Comparison of ENCODE assay signal across 30 mouse cellular contexts in genomic region chr14:19809934-19810333, GRCm38 (mm10). TPM values are rescaled to one million over a fixed set of nuclear protein-coding genes. Genes with fewer than 3 reads are reported as not detected.
DNase-seq lines count a peak whose midpoint lies in the region; ATAC-seq and TF ChIP-seq lines count a peak whose summit lies in the region.
"Had no signal": no experiment of that assay in that cellular context is flagged by ENCODE, and none has a peak within 500 bp of the region (broad histone marks: within the 10 kb centered on the region; RNA-seq: fewer than 3 reads in every experiment).

No protein-coding gene starts in this region.

- no peak overlapping the region for H3K4me2 ChIP-seq in hindbrain, embryonic 16.5 days (ENCODE audit: low read length)
- no peak overlapping the region for H3K4me2 ChIP-seq in hindbrain, embryonic 11.5 days (replicated peaks; ENCODE audit: low read depth, low read length)
- no peak overlapping the region for H3K4me2 ChIP-seq in midbrain, embryonic 16.5 days (ENCODE audit: low read length)
- H3K4me2 ChIP-seq in midbrain, embryonic 15.5 days = no peak overlapping the region
- no peak overlapping the region for H3K4me2 ChIP-seq in myocyte (ENCODE audit: low read depth)
- H3K4me2 ChIP-seq: embryonic facial prominence, embryonic 13.5 days; forebrain, embryonic 15.5 days; liver, embryonic 15.5 days; neural tube, embryonic 13.5 days had no signal

- peaks cover 23% of the 10 kb centered on the region for H3K36me3 ChIP-seq in hindbrain, embryonic 16.5 days (ENCODE audit: control insufficient read depth, insufficient read depth, low read length)
- no peaks in the 10 kb centered on the region for H3K36me3 ChIP-seq in hindbrain, embryonic 11.5 days (ENCODE audit: control insufficient read depth, insufficient read depth, low read length)
- H3K36me3 ChIP-seq in midbrain, embryonic 16.5 days (ENCODE audit: control insufficient read depth, insufficient read depth, low read length) = peaks cover 16% of the 10 kb centered on the region
- H3K36me3 ChIP-seq in midbrain, embryonic 15.5 days (replicated peaks) = peaks cover 25% of the 10 kb centered on the region
- H3K36me3 ChIP-seq in myocyte (ENCODE audit: control insufficient read depth, insufficient read depth) = peaks cover 37% of the 10 kb centered on the region
- peaks cover 27% of the 10 kb centered on the region for H3K36me3 ChIP-seq in thymus, adult 2 months (ENCODE audit: control insufficient read depth, insufficient read depth, low read length)

- 60% methylated on average over 10 of the region's 10 CpGs for WGBS in hindbrain, embryonic 16.5 days
- 92% methylated on average over 10 of the region's 10 CpGs for WGBS in hindbrain, embryonic 11.5 days
- WGBS in midbrain, embryonic 16.5 days = 70% methylated on average over 10 of the region's 10 CpGs
- 75% methylated on average over 10 of the region's 10 CpGs for WGBS in midbrain, embryonic 15.5 days
- WGBS in thymus, adult 2 months = 90% methylated on average over 10 of the region's 10 CpGs

- no peak for TF ChIP-seq POLR2A in myocyte (IDR thresholded peaks at IDR 0.05; ENCODE audit: insufficient read length, low read depth)
- TF ChIP-seq POLR2A in thymus, adult 2 months (IDR thresholded peaks at IDR 0.05; ENCODE audit: control insufficient read depth, extremely low read depth, insufficient read depth, low read length, poor library complexity) = no peak

- H3K79me2 ChIP-seq in myocyte (ENCODE audit: control insufficient read depth, insufficient read depth) = no peaks in the 10 kb centered on the region

- TF ChIP-seq CTCF in thymus, adult 2 months (IDR thresholded peaks at IDR 0.05; ENCODE audit: borderline replicate concordance, control insufficient read depth, extremely low read depth, insufficient read depth, low read length, poor library complexity) = no peak

- no peaks in the 10 kb centered on the region for H3K4me1 ChIP-seq in hindbrain, embryonic 16.5 days (ENCODE audit: control insufficient read depth, insufficient read depth, low read depth, low read length)
- no peaks in the 10 kb centered on the region for H3K4me1 ChIP-seq in hindbrain, embryonic 11.5 days (replicated peaks; ENCODE audit: control insufficient read depth, insufficient read depth, low read length)
- H3K4me1 ChIP-seq in midbrain, embryonic 16.5 days (ENCODE audit: control insufficient read depth, insufficient read depth, low read length) = no peaks in the 10 kb centered on the region
- H3K4me1 ChIP-seq in midbrain, embryonic 15.5 days = no peaks in the 10 kb centered on the region
- no peaks in the 10 kb centered on the region for H3K4me1 ChIP-seq in thymus, adult 2 months (replicated peaks; ENCODE audit: control insufficient read depth, insufficient read depth, low read length)
- H3K4me1 ChIP-seq: forebrain, embryonic 15.5 days; limb, embryonic 10.5 days; liver, embryonic 15.5 days; neural tube, embryonic 13.5 days had no signal

- no peak overlapping the region for H3K27ac ChIP-seq in hindbrain, embryonic 16.5 days (ENCODE audit: low read depth, low read length)
- H3K27ac ChIP-seq in hindbrain, embryonic 11.5 days (ENCODE audit: low read depth, low read length) = no peak overlapping the region
- H3K27ac ChIP-seq in midbrain, embryonic 16.5 days (ENCODE audit: low read length) = no peak overlapping the region
- no peak overlapping the region for H3K27ac ChIP-seq in midbrain, embryonic 15.5 days
- H3K27ac ChIP-seq in thymus, adult 2 months (ENCODE audit: control insufficient read depth, insufficient read depth, low read length) = no peak overlapping the region
- H3K27ac ChIP-seq: embryonic facial prominence, embryonic 13.5 days; forebrain, embryonic 15.5 days; kidney, postnatal 0 days; limb, embryonic 10.5 days; liver, embryonic 15.5 days; macrophage; neural tube, embryonic 13.5 days had no signal

- no peak overlapping the region for H3K9ac ChIP-seq in hindbrain, embryonic 16.5 days (ENCODE audit: low read depth, low read length)
- H3K9ac ChIP-seq in hindbrain, embryonic 11.5 days (ENCODE audit: low read depth, low read length) = no peak overlapping the region
- no peak overlapping the region for H3K9ac ChIP-seq in midbrain, embryonic 16.5 days (ENCODE audit: low read depth, low read length)
- no peak overlapping the region for H3K9ac ChIP-seq in midbrain, embryonic 15.5 days
- H3K9ac ChIP-seq: embryonic facial prominence, embryonic 13.5 days; forebrain, embryonic 15.5 days; liver, embryonic 15.5 days; neural tube, embryonic 13.5 days had no signal

- H3K9me3 ChIP-seq in hindbrain, embryonic 16.5 days (ENCODE audit: control insufficient read depth, low read length) = no peaks in the 10 kb centered on the region
- no peaks in the 10 kb centered on the region for H3K9me3 ChIP-seq in hindbrain, embryonic 11.5 days (ENCODE audit: control insufficient read depth, low read length)
- H3K9me3 ChIP-seq in midbrain, embryonic 16.5 days (replicated peaks; ENCODE audit: control insufficient read depth, low read length, poor library complexity, severe bottlenecking) = no peaks in the 10 kb centered on the region
- no peaks in the 10 kb centered on the region for H3K9me3 ChIP-seq in midbrain, embryonic 15.5 days
- H3K9me3 ChIP-seq: embryonic facial prominence, embryonic 13.5 days; forebrain, embryonic 15.5 days; G1E; limb, embryonic 10.5 days; liver, embryonic 15.5 days; neural tube, embryonic 13.5 days had no signal

- H3K27me3 ChIP-seq in hindbrain, embryonic 16.5 days (replicated peaks; ENCODE audit: control insufficient read depth, insufficient read depth, low read length) = no peaks in the 10 kb centered on the region
- no peaks in the 10 kb centered on the region for H3K27me3 ChIP-seq in hindbrain, embryonic 11.5 days (ENCODE audit: control insufficient read depth, insufficient read depth, low read length)
- no peaks in the 10 kb centered on the region for H3K27me3 ChIP-seq in midbrain, embryonic 16.5 days (ENCODE audit: control insufficient read depth, insufficient read depth, low read depth, low read length)
- H3K27me3 ChIP-seq in midbrain, embryonic 15.5 days (replicated peaks) = no peaks in the 10 kb centered on the region
- H3K27me3 ChIP-seq in myocyte (ENCODE audit: control insufficient read depth, insufficient read depth, insufficient read length) = no peaks in the 10 kb centered on the region
- no peaks in the 10 kb centered on the region for H3K27me3 ChIP-seq in thymus, adult 2 months (ENCODE audit: control insufficient read depth, insufficient read depth, low read length)
- H3K27me3 ChIP-seq: CH12.LX; embryonic facial prominence, embryonic 13.5 days; forebrain, embryonic 15.5 days; liver, embryonic 15.5 days; neural tube, embryonic 13.5 days had no signal

- no peak overlapping the region for H3K4me3 ChIP-seq in hindbrain, embryonic 16.5 days (ENCODE audit: low read length)
- no peak overlapping the region for H3K4me3 ChIP-seq in hindbrain, embryonic 11.5 days (ENCODE audit: low read depth, low read length)
- no peak overlapping the region for H3K4me3 ChIP-seq in midbrain, embryonic 16.5 days (ENCODE audit: low read depth, low read length)
- no peak overlapping the region for H3K4me3 ChIP-seq in midbrain, embryonic 15.5 days
- no peak overlapping the region for H3K4me3 ChIP-seq in myocyte
- no peak overlapping the region for H3K4me3 ChIP-seq in thymus, adult 2 months (ENCODE audit: control insufficient read depth, insufficient read depth, low read length)
- H3K4me3 ChIP-seq: embryonic facial prominence, embryonic 13.5 days; forebrain, embryonic 15.5 days; limb, embryonic 10.5 days; liver, embryonic 15.5 days; neural tube, embryonic 13.5 days had no signal

- peak; percentile 60; the same call in 1 of the 2 replicates for ATAC-seq in hindbrain, embryonic 16.5 days
- ATAC-seq in hindbrain, embryonic 11.5 days (ENCODE audit: low FRiP score) = no peak
- peak; percentile 25; the same call in 1 of the 2 replicates for ATAC-seq in midbrain, embryonic 16.5 days
- ATAC-seq in midbrain, embryonic 15.5 days (replicated peaks) = no peak
- ATAC-seq: activated CD4-positive, CD25-positive, alpha-beta regulatory T cell, adult 4 months; forebrain, embryonic 15.5 days had no signal

- no peak overlapping the region for H3ac ChIP-seq in myocyte (ENCODE audit: control insufficient read depth, insufficient read length)

- peak; percentile 49 to 56 for DNase-seq in cerebellum, postnatal 14 days
- DNase-seq in cerebellum, adult 11-12 months = no peak
- no peak for DNase-seq in hindbrain, embryonic 11.5 days (ENCODE audit: low spot score)
- no peak for DNase-seq in thymus, adult 2 months
- DNase-seq: adrenal gland, postnatal 25 days; cerebellum, adult 11 months; cerebellum, postnatal 36 days; embryo, embryonic 11 days; gastrocnemius, postnatal 36 days; heart, postnatal 36 days; kidney, adult 18-20 months; liver; retina, postnatal 1 day; right cerebral cortex, postnatal 25 days; spleen, adult 18-20 months; thymus, postnatal 36 days had no signal

TF ChIP-seq in myocyte, 11 proteins besides CTCF, POLR2A, EP300 and RAD21:
- TF ChIP-seq MAX (IDR thresholded peaks at IDR 0.05; ENCODE audit: low read depth) (no peak), POLR2AphosphoS2 (IDR thresholded peaks at IDR 0.05; ENCODE audit: insufficient read length, low read depth) (peak; percentile 24)

RNA-seq across cellular contexts. Expression of gene Rtraf, which starts 13.7 kb away (rescaled TPM):
- polyA plus RNA-seq in hindbrain, embryonic 16.5 days (2015; fragmentation: Nextera tagmentation; extraction: Ambion mirVana) = 138 and 140 TPM in 2 replicates
- 268 and 277 TPM in 2 replicates for polyA plus RNA-seq in hindbrain, embryonic 11.5 days (2014; fragmentation: Nextera tagmentation; extraction: Ambion mirVana)
- polyA plus RNA-seq in midbrain, embryonic 16.5 days (2015; fragmentation: Nextera tagmentation; extraction: Ambion mirVana) = 138 and 143 TPM in 2 replicates
- polyA plus RNA-seq in midbrain, embryonic 15.5 days (2015; fragmentation: Nextera tagmentation; extraction: Ambion mirVana) = 135 and 137 TPM in 2 replicates
- 161 TPM for polyA plus RNA-seq in myocyte (2012; fragmentation: generic; extraction: Trizol)
- polyA plus RNA-seq in thymus, adult 2 months (2012; rRNA removed) = 27.0 and 27.8 TPM in 2 replicates

RNA-seq across cellular contexts. Expression of gene Nid2, which starts 58.9 kb away (rescaled TPM):
- polyA plus RNA-seq in hindbrain, embryonic 16.5 days (2015; fragmentation: Nextera tagmentation; extraction: Ambion mirVana) = 33.7 and 58.6 TPM in 2 replicates
- 32.9 and 34.6 TPM in 2 replicates for polyA plus RNA-seq in hindbrain, embryonic 11.5 days (2014; fragmentation: Nextera tagmentation; extraction: Ambion mirVana)
- polyA plus RNA-seq in midbrain, embryonic 16.5 days (2015; fragmentation: Nextera tagmentation; extraction: Ambion mirVana) = 28.2 and 31.6 TPM in 2 replicates
- polyA plus RNA-seq in midbrain, embryonic 15.5 days (2015; fragmentation: Nextera tagmentation; extraction: Ambion mirVana) = 41.0 and 44.4 TPM in 2 replicates
- polyA plus RNA-seq in myocyte (2012; fragmentation: generic; extraction: Trizol) = 52.6 TPM
- 4.2 and 4.7 TPM in 2 replicates for polyA plus RNA-seq in thymus, adult 2 months (2012; rRNA removed)

Comparison
In these comparisons a context has a peak if more than half of its experiments do, and no peak if none do; other contexts are left out.
1. DNase-seq: peak in cerebellum, postnatal 14 days (2 of 2); none in cerebellum, adult 11-12 months (single experiment), hindbrain, embryonic 11.5 days (single experiment) and thymus, adult 2 months (single experiment).
2. ATAC-seq: peak in hindbrain, embryonic 16.5 days (single experiment) and midbrain, embryonic 16.5 days (single experiment); none in hindbrain, embryonic 11.5 days (single experiment) and midbrain, embryonic 15.5 days (single experiment).